Mouse (Mus musculus) liver, adult 2 months (tissue): Measurements from ENCODE around the gene Cstf3. TPM values are rescaled to one million over a fixed set of nuclear protein-coding genes. Genes with fewer than 3 reads are reported as not detected.

Source experiments
- DNase-seq: peaks from one replicate; pipeline ENCODE4 v3.0.0-alpha.2; 2011; ENCODE audit warnings: low read depth, low spot score; ENCODE audit errors: extremely low read depth
- H3K27ac ChIP-seq: fragments of 200-500 bp; replicated peaks from 2 replicates; pipeline ENCODE4 v1.5.1; 2012; ENCODE audit warnings: low read depth, mild to moderate bottlenecking, control low read depth, inconsistent platforms, low read length; ENCODE audit not compliant: insufficient read depth
- H3K27me3 ChIP-seq: fragments of 200-500 bp; 2 replicates; pipeline ENCODE4 v1.6.1; 2012; ENCODE audit warnings: mild to moderate bottlenecking, moderate library complexity, low read length, inconsistent platforms; ENCODE audit not compliant: control insufficient read depth, insufficient read depth
- H3K36me3 ChIP-seq: fragments of 200-500 bp; 2 replicates; pipeline ENCODE4 v1.6.1; 2012; ENCODE audit warnings: low read length, inconsistent platforms; ENCODE audit not compliant: control insufficient read depth, insufficient read depth
- H3K4me1 ChIP-seq: fragments of 200-500 bp; 2 replicates; pipeline ENCODE4 v1.6.1; 2011; ENCODE audit warnings: low read length; ENCODE audit not compliant: control insufficient read depth, insufficient read depth
- H3K4me3 ChIP-seq: fragments of 200-500 bp; 2 replicates; pipeline ENCODE4 v1.5.1; 2011; ENCODE audit warnings: low read depth, mild to moderate bottlenecking, control low read depth, low read length, moderate library complexity; ENCODE audit not compliant: insufficient read depth
- H3K79me2 ChIP-seq: fragments of 200-500 bp; 2 replicates; pipeline ENCODE4 v1.6.1; 2012; ENCODE audit warnings: inconsistent platforms, mild to moderate bottlenecking, low read length, moderate library complexity; ENCODE audit not compliant: control insufficient read depth, insufficient read depth
- H3K9ac ChIP-seq: fragments of 200-500 bp; 2 replicates; pipeline ENCODE4 v1.6.1; 2012; ENCODE audit warnings: low read depth, mild to moderate bottlenecking, control low read depth, inconsistent platforms, low read length
- CTCF ChIP-seq: fragments of 200-500 bp; IDR thresholded peaks from 2 replicates; pipeline ENCODE4 v1.5.1; 2011; ENCODE audit warnings: low read depth, low read length, control low read depth
- POLR2A ChIP-seq: fragments of 200-500 bp; IDR thresholded peaks from 2 replicates; pipeline ENCODE4 v1.6.1; 2011; ENCODE audit warnings: low read length, control low read depth; ENCODE audit not compliant: insufficient read depth; ENCODE audit errors: extremely low read depth
- WGBS: fragments of 180-500 bp; shearing (Covaris S2); methylation state at CpG from one replicate; pipeline ENCODE4 v1.1.7; 2018; 5-methylcytosine and 5-hydroxymethylcytosine counted together
- polyA plus RNA-seq: library from polyadenylated mRNA; depleted of rRNA; stranded (reverse); fragments of >200 nt; gene quantifications from 2 replicates; pipeline ENCODE4 v1.2.3, GENCODE M21; 2012
- total RNA-seq: library from RNA; depleted of rRNA; stranded (reverse); fragments of >200 nt; gene quantifications from 2 replicates; pipeline ENCODE4 v1.2.3, GENCODE M21; 2014

Gene Cstf3
- total and polyA plus RNA-seq, 2 experiments, result 5.1 to 11.8 TPM

- no peak for TF ChIP-seq CTCF
- no peak for TF ChIP-seq POLR2A
- Histone ChIP-seq H3K4me1 (peaks cover 5% of the 10 kb centered on the region), H3K4me3 (no peak overlapping the region), H3K27me3 (no peaks in the 10 kb centered on the region), H3K36me3 (peaks cover 5% of the 10 kb centered on the region; the same call in 1 of the 2 replicates), H3K9ac (no peak overlapping the region), H3K27ac (no peak overlapping the region), H3K79me2 (no peaks in the 10 kb centered on the region)
- WGBS, result 87% methylated on average over 6 of the region's 6 CpGs
- DNase-seq, result no peak
These were observed 78.9 kb downstream of the Cstf3 start for GRCm38 (mm10) chr2:104669122-104669804.

GRCm38 (mm10) chr2:104671724-104672123, 81.4 kb downstream of the Cstf3 start:
- TF ChIP-seq CTCF, result no peak
- TF ChIP-seq POLR2A, result no peak
- no peak overlapping the region for H3K4me3 ChIP-seq
- no peak overlapping the region for H3K27ac ChIP-seq
- no peaks in the 10 kb centered on the region for H3K36me3 ChIP-seq
- DNase-seq, result no peak
- H3K27me3 ChIP-seq, result no peaks in the 10 kb centered on the region
- no peak overlapping the region for H3K9ac ChIP-seq
- H3K4me1 ChIP-seq, result no peaks in the 10 kb centered on the region
- no peaks in the 10 kb centered on the region for H3K79me2 ChIP-seq

- WGBS, result 91% methylated on average over 3 of the region's 3 CpGs
- H3K36me3 ChIP-seq, result no peaks in the 10 kb centered on the region
- TF ChIP-seq CTCF (no peak), POLR2A (no peak)
- H3K27ac ChIP-seq, result no peak overlapping the region
- DNase-seq, result no peak
- no peak overlapping the region for H3K4me3 ChIP-seq
- H3K27me3 ChIP-seq, result no peaks in the 10 kb centered on the region
- H3K4me1 ChIP-seq, result no peaks in the 10 kb centered on the region
- no peak overlapping the region for H3K9ac ChIP-seq
- no peaks in the 10 kb centered on the region for H3K79me2 ChIP-seq
These were observed 87.0 kb downstream of the Cstf3 start for GRCm38 (mm10) chr2:104677326-104677725.

DNA sequence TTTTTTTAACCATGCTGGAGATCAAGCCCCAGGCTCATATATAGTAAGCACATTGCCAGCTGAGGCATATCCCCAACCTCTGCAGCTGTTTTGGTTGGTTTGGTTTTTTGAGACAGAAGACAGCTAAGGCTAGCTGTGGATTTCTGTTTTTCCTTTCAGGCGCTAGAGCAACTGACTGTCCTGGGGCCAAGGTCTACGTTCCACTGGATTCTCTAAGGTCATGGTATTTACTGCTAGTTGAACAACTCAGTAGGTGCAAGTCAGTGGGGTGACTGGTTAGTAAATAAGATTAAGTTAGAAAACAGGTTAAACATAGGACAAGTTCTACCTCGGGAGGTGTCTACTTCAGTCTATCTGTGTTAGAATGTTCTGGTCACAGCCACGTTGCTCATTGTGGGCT, 94.4 kb downstream of the Cstf3 start:
- H3K27me3 ChIP-seq, result no peaks in the 10 kb centered on the region
- H3K36me3 ChIP-seq, result no peaks in the 10 kb centered on the region
- no peak overlapping the region for H3K9ac ChIP-seq
- TF ChIP-seq CTCF, result no peak
- peak; percentile 72 for DNase-seq
- H3K4me1 ChIP-seq, result peaks cover 17% of the 10 kb centered on the region
- 29% methylated on average over 4 of the region's 4 CpGs for WGBS
- no peak overlapping the region for H3K4me3 ChIP-seq
- no peaks in the 10 kb centered on the region for H3K79me2 ChIP-seq
- H3K27ac ChIP-seq, result no peak overlapping the region

- Histone ChIP-seq H3K4me3 (0 out of 2 replicates have a peak overlapping the region, but pooled peaks have one; percentile 4), H3K27me3 (no peaks in the 10 kb centered on the region), H3K4me1 (peaks cover 17% of the 10 kb centered on the region), H3K9ac (peak overlapping the region; percentile 22; the same call in 1 of the 2 replicates), H3K36me3 (no peaks in the 10 kb centered on the region), H3K27ac (no peak overlapping the region), H3K79me2 (no peaks in the 10 kb centered on the region)
- DNase-seq, result peak; percentile 78
- TF ChIP-seq CTCF (peak; percentile 98), POLR2A (no peak)
- WGBS, result 5% methylated on average over 13 of the region's 13 CpGs
These were observed 95.1 kb downstream of the Cstf3 start for GRCm38 (mm10) chr2:104685418-104685817.

DNA sequence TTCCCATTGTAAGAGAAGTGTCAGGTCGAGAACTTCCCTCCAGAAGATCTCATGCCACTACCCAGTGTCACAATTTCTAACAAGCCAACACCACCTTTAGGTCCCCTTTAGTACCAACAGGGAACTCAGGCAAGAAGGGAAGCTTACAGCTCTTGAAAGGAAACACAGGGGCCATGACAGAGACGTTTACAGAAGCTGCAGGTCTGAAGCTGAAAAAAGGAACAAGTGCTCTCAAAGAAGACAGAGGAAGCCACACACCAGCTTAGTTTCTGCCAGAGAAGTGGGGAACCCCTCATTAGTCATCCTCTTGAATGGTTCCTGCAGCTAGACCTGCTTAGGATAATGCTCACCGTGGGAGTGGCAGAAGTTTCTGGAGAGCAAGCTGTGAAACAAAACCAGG, 96.9 kb downstream of the Cstf3 start:
- Histone ChIP-seq H3K27ac (no peak overlapping the region), H3K36me3 (no peaks in the 10 kb centered on the region), H3K4me3 (no peak overlapping the region), H3K4me1 (peaks cover 17% of the 10 kb centered on the region), H3K79me2 (no peaks in the 10 kb centered on the region), H3K27me3 (no peaks in the 10 kb centered on the region), H3K9ac (no peak overlapping the region)
- DNase-seq, result no peak
- 77% methylated on average over 3 of the region's 3 CpGs for WGBS
- TF ChIP-seq CTCF (no peak), POLR2A (no peak)
